Mouse (Mus musculus): ENCODE data around the gene Pfn1. TPM values are rescaled to one million over a fixed set of nuclear protein-coding genes. Genes with fewer than 3 reads are reported as not detected.

The Pfn1 gene
- polyA plus RNA-seq, 1 experiment, result 1,173 TPM

DNA sequence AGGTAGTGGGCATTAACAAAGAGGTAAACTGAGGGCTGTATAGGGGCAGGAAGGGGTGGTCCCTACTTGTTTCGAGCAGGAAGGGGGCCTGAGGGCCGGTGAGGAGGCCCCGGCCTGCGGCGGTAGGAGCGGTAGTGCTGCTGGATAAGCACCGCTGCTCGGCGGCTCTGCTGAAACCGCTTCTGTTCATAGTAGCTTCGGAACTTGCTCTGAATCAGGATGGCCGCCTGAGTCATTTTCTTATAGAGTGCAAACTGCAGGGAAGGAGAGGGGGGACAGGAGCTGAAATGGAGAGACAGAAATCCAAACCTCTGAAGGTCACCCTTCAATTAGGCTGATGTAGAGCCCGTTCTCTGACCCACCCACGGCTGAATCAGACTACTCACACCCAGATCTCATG lies 16.0 kb upstream of the Pfn1 start:
- 80% methylated on average over 14 of the region's 14 CpGs for WGBS
- H3K4me3 ChIP-seq (replicated peaks; ENCODE audit: control insufficient read depth, low read depth, low read length), result no peak overlapping the region
- TF ChIP-seq CTCF (IDR thresholded peaks at IDR 0.05; ENCODE audit: control insufficient read depth, insufficient read depth, low read length) (no peak), POLR2A (IDR thresholded peaks at IDR 0.05; ENCODE audit: borderline replicate concordance, control insufficient read depth, low read depth, low read length) (no peak)
- H3K27ac ChIP-seq (ENCODE audit: control insufficient read depth, insufficient read depth, low read depth, low read length, poor library complexity), result no peak overlapping the region
- no peaks in the 10 kb centered on the region; the same call in 1 of the 2 replicates for H3K4me1 ChIP-seq (ENCODE audit: control insufficient read depth, insufficient read depth, low read length)

DNA sequence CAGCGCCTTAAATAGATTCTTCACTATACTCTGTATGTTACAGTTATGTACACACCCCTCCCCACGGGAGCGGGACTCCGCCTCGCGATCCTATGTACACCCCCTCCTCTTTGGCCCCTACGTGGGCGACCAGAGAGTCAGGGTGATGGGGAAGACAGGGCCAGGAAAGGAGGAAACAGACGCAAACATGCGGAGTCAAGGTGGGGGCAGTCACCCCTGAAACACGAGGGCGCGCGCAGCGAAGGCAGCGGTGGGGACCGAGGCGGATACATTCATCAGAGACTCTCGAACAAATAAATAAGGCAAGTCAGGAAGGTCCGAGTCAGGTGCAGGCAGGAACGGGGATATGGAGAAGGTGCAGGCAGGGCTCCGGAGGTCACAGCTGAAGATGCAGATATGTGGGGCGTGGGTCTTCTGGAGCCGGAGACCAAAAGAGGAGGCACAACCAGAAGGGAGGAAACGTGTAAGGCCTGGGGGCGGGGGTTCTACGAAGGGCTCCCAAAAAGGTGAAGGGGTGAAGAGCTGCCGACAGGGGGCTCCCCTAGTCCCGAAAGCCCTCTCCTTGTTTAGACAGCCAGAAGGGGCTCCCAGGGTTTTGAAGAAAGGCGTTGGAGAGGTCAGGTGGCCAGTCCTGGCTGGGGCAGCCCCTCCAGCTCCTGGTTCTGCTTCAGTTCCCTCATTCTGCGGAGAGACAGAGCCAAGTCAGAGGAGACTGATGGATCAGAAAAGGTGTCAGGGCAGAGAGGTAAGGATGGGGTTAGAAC lies 15.3 kb upstream of the Pfn1 start:
- WGBS, result under 1% methylated on average over 31 of the region's 31 CpGs
- TF ChIP-seq CTCF (IDR thresholded peaks at IDR 0.05; ENCODE audit: control insufficient read depth, insufficient read depth, low read length) (peak; percentile 23; the same call in 1 of the 2 replicates), POLR2A (IDR thresholded peaks at IDR 0.05; ENCODE audit: borderline replicate concordance, control insufficient read depth, low read depth, low read length) (no peak)
- H3K4me1 ChIP-seq (ENCODE audit: control insufficient read depth, insufficient read depth, low read length), result no peaks in the 10 kb centered on the region; the same call in 1 of the 2 replicates

DNA sequence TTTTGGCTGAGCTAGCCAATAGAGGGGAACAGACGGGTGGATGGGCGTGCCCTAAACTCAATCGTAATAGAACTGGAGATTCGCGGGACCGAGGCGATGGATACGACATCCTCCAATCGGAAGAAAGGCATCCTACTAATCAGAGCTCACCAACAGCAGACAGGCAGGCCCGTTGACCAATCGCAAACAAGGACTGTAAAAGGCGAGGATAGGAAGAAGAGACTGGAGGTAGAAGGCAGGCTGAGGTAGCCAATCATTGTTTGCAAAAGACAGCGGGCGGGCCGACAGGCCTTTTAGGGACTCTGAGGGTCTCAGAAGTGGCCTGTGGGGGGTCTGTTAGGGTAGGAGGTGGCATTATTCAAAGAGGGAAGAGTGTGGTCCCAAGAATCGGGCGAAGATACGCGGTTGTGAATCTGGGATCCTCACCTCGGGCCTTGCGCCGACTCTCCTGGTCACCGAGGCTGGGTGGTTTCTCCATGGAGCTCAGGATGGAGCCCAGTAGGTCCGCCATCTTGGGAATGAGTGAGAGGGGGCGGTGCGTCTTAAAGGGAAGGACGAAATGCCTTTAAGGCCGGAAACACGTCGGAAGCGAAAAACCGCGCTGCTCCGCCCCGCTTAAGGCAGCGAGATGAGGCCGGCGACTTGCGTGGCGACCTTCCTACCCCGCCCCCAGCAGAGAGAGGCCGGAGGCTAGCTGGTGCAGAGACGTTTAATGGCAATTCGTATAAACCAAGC lies 14.5 kb upstream of the Pfn1 start, which contains the start of gene Spag7:
Gene Spag7, minus strand, starts transcription at position 646 of the 735 bp plus-strand sequence.
- TF ChIP-seq CTCF (IDR thresholded peaks at IDR 0.05; ENCODE audit: control insufficient read depth, insufficient read depth, low read length) (peak; percentile 21; the same call in 1 of the 2 replicates), POLR2A (IDR thresholded peaks at IDR 0.05; ENCODE audit: borderline replicate concordance, control insufficient read depth, low read depth, low read length) (peak; percentile 78; the same call in 1 of the 2 replicates)
- Histone ChIP-seq H3K4me1 (ENCODE audit: control insufficient read depth, insufficient read depth, low read length) (no peaks in the 10 kb centered on the region; the same call in 1 of the 2 replicates), H3K4me3 (replicated peaks; ENCODE audit: control insufficient read depth, low read depth, low read length) (peak within 1 kb of the TSS; percentile 84), H3K27ac (ENCODE audit: control insufficient read depth, insufficient read depth, low read depth, low read length, poor library complexity) (peak within 1 kb of the TSS; percentile 95)
- WGBS, result under 1% methylated on average over 44 of the region's 44 CpGs

More for the DNA sequence above, 15.3 kb upstream of the Pfn1 start:
- peak overlapping the region; percentile 84 for H3K4me3 ChIP-seq (replicated peaks; ENCODE audit: control insufficient read depth, low read depth, low read length)
- H3K27ac ChIP-seq (ENCODE audit: control insufficient read depth, insufficient read depth, low read depth, low read length, poor library complexity), result peak overlapping the region; percentile 95

DNA sequence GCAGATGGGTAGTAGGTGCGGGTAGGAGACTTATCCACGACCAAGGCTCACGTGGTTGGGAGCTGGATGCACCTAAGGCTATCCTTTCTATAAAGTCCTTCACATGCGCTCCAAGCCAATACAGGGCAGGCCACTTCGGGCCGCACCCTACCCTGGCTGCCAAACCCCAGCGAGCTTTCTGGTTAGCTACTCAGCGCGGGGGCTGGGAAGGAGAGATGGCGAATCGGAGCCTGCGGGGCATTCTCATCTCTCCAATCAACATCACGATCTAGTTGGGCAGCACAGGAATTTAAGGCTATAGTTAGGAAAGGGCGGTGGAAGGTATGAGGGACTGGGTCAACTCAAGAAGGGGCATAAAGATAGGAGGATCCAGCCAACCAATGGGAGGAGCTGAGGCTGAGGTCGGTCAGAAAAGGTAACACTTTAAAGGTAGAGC lies 13.9 kb upstream of the Pfn1 start:
- no peak for TF ChIP-seq POLR2A (IDR thresholded peaks at IDR 0.05; ENCODE audit: borderline replicate concordance, control insufficient read depth, low read depth, low read length)
- TF ChIP-seq CTCF (IDR thresholded peaks at IDR 0.05; ENCODE audit: control insufficient read depth, insufficient read depth, low read length), result no peak
- Histone ChIP-seq H3K4me1 (ENCODE audit: control insufficient read depth, insufficient read depth, low read length) (no peaks in the 10 kb centered on the region; the same call in 1 of the 2 replicates), H3K27ac (ENCODE audit: control insufficient read depth, insufficient read depth, low read depth, low read length, poor library complexity) (peak overlapping the region; percentile 68), H3K4me3 (replicated peaks; ENCODE audit: control insufficient read depth, low read depth, low read length) (peak overlapping the region; percentile 84)
- WGBS, result under 1% methylated on average over 15 of the region's 15 CpGs

DNA sequence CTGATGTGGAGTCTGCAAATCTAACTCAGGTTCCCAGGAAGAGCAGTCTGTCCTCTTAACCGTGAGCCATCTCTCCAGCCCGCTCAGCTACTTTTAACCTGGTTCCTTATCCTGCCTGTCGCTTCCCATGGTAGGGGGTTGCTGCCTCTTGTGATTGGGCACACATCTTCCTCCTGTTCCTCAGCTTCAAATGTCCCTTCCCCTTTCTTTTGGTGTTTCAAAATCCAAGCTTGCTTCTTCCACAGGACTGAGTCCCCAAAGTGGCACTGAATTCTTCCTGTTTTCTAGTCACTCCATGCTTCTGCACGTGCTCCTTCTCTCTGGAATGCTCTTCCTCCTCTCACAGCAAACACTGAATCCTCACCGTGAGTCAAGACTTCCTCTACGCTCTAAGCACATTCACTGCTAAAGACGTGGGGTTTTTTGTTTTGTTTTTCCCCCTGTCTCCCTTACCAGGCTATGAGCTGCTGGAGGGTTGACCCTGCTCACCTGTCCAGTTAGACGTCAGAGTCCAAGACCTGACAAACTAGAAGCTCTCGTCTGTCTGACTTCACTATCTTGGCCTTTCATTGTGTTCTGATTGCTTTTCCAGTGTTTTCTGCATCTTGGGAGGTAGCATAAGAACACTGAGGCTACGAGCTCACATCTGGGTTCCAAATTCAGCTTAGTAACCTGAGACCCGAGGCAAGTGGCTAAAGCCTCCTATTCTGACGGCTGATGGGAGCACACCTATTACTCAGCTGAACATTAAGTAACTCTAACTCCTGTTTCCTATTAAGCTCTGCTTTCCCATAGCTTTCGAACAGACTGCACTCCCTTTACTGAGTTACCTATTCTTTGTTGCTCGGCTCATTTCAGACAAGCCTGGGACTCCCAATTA lies 13.1 kb upstream of the Pfn1 start:
- Histone ChIP-seq H3K4me1 (ENCODE audit: control insufficient read depth, insufficient read depth, low read length) (no peaks in the 10 kb centered on the region; the same call in 1 of the 2 replicates), H3K27ac (ENCODE audit: control insufficient read depth, insufficient read depth, low read depth, low read length, poor library complexity) (peak overlapping the region; percentile 30; the same call in 1 of the 2 replicates), H3K4me3 (replicated peaks; ENCODE audit: control insufficient read depth, low read depth, low read length) (no peak overlapping the region)
- TF ChIP-seq POLR2A (IDR thresholded peaks at IDR 0.05; ENCODE audit: borderline replicate concordance, control insufficient read depth, low read depth, low read length), result no peak
- no peak for TF ChIP-seq CTCF (IDR thresholded peaks at IDR 0.05; ENCODE audit: control insufficient read depth, insufficient read depth, low read length)
- 54% methylated on average over 14 of the region's 14 CpGs for WGBS

DNA sequence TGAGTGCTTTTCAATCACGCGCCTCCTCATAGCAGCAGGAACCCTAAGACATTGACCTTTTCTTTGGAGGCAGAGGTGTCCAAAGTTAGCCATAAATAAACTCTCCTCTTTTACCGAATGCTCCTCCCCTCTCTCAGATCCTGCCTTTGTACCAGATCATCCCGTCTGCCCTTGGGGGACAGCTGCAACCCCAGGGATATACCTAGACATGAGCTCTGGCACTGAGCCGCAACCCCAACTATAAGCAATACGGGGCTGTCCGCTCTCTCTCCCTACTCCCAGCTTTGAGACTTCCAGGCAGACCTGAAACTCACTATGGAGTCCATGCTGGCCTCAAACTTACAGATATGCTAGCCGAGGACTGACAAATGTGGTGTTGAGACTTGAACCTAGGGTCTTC lies 12.2 kb upstream of the Pfn1 start:
- H3K4me3 ChIP-seq (replicated peaks; ENCODE audit: control insufficient read depth, low read depth, low read length), result no peak overlapping the region
- WGBS, result 95% methylated on average over 8 of the region's 8 CpGs
- TF ChIP-seq POLR2A (IDR thresholded peaks at IDR 0.05; ENCODE audit: borderline replicate concordance, control insufficient read depth, low read depth, low read length) (no peak), CTCF (IDR thresholded peaks at IDR 0.05; ENCODE audit: control insufficient read depth, insufficient read depth, low read length) (no peak)
- no peak overlapping the region for H3K27ac ChIP-seq (ENCODE audit: control insufficient read depth, insufficient read depth, low read depth, low read length, poor library complexity)
- H3K4me1 ChIP-seq (ENCODE audit: control insufficient read depth, insufficient read depth, low read length), result no peaks in the 10 kb centered on the region; the same call in 1 of the 2 replicates

DNA sequence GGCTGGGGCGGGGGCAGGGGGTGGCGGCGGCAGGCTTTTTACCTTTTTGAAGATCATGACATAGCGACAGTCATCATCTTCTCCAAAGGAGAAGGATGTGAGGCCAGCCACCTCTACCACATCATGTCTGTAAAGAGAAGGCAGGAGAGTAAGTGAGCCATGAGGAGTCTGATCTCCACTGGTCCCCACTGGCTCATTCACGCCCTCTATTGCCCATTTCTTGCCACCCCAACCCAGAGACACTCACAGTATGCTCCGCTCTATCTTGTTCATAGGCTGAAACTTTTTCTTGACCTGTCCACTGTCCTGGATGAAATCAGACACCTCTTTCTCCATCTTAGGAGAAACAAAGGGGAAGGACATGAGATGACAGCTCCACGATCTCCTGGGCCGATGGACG lies 10.3 kb upstream of the Pfn1 start:
- H3K4me3 ChIP-seq (replicated peaks; ENCODE audit: control insufficient read depth, low read depth, low read length), result no peak overlapping the region
- TF ChIP-seq CTCF (IDR thresholded peaks at IDR 0.05; ENCODE audit: control insufficient read depth, insufficient read depth, low read length) (peak; percentile 41; the same call in 1 of the 2 replicates), POLR2A (IDR thresholded peaks at IDR 0.05; ENCODE audit: borderline replicate concordance, control insufficient read depth, low read depth, low read length) (no peak)
- no peak overlapping the region for H3K27ac ChIP-seq (ENCODE audit: control insufficient read depth, insufficient read depth, low read depth, low read length, poor library complexity)
- no peaks in the 10 kb centered on the region; the same call in 1 of the 2 replicates for H3K4me1 ChIP-seq (ENCODE audit: control insufficient read depth, insufficient read depth, low read length)
- WGBS, result 93% methylated on average over 9 of the region's 9 CpGs
